Mouse (Mus musculus) cerebellum, adult 2 months (tissue): ENCODE results near the gene Itpr1.

Source experiments
- CTCF ChIP-seq: fragments of 200-500 bp; IDR thresholded peaks from 2 replicates; pipeline ENCODE4 v1.5.1; 2011; ENCODE audit warnings: low read depth, mild to moderate bottlenecking, control low read depth, low read length, moderate library complexity, borderline replicate concordance; ENCODE audit not compliant: insufficient read depth
- POLR2A ChIP-seq: fragments of 200-500 bp; IDR thresholded peaks from 2 replicates; pipeline ENCODE4 v1.6.1; 2011; ENCODE audit warnings: low read length, control low read depth, borderline replicate concordance; ENCODE audit not compliant: insufficient read depth

DNA sequence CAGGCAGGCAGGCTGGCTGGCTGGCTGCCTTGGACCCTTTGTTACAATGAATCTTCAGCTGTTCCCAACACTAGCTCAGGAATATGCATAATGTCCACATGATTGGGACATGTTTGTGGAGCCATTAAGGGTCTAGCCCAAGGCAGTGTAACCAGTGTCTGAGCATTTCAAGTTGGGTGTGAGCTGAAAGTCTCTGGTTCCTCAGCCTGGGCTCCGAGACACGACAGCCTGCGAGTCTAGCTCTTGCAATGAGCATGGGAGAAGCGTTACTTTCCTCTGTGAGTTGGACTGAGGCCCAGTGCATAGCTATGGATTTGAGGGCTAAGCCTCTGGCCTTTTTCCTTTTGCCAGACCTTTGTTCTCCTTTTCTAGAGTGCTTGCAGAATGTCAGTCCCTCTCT lies 35.6 kb downstream of the Itpr1 start:
- no peak for TF ChIP-seq CTCF
- TF ChIP-seq POLR2A, result no peak
